In the genomic region with DNA sequence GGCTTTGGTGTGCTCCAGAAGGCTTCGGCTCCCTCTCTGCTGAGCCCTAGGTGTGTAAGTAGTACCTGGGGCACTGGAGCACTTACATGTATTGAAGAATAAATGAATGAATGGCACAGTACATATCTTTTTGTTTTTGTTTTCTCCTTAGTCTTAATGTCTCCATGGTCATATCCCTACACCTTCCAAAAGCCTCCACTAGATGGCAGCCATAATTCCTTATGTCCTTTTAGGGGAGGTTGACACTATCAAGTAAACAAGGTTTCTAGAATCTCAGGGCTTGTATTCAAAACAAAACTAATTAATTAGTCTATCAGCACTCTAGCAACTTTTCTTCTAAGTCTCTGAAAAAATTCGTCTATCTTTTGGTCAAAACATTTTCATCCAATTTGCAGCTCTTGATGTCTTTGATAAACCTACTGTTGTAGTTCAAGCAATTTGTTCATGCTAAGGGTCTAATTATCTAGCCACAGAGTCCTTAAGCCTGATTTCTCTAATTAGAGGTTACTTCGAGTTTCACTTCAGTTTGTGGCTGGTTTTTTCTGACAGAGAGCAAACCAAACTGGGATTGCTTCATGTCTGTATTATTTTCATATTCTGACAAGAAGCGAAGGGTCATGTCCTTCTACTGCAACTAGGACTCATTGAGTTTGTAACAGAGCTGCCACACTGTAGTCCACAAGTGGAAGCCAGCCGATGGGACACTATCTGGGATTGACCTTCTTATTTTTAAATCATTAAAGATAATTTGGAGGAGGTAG, we compare ENCODE assay signal across 9 mouse cellular contexts.
DNase-seq lines count a peak whose midpoint lies in the region; ATAC-seq and TF ChIP-seq lines count a peak whose summit lies in the region.
"Had no signal": no experiment of that assay in that cellular context is flagged by ENCODE, and none has a peak within 500 bp of the region (broad histone marks: within the 10 kb centered on the region; RNA-seq: fewer than 3 reads in every experiment).

No protein-coding gene starts in this region.

- no peak overlapping the region for H3K4me2 ChIP-seq in forebrain, embryonic 15.5 days (replicated peaks)
- H3K4me2 ChIP-seq: lung, embryonic 15.5 days had no signal

- no peak overlapping the region for H3K9ac ChIP-seq in forebrain, embryonic 15.5 days (replicated peaks)
- H3K9ac ChIP-seq: lung, embryonic 15.5 days had no signal

- H3K9me3 ChIP-seq in E14TG2a.4 (ENCODE audit: low read length), result no peaks in the 10 kb centered on the region
- H3K9me3 ChIP-seq in forebrain, embryonic 15.5 days, result no peaks in the 10 kb centered on the region
- H3K9me3 ChIP-seq: lung, embryonic 15.5 days had no signal

- no peaks in the 10 kb centered on the region for H3K27me3 ChIP-seq in E14TG2a.4 (ENCODE audit: insufficient read depth, low read length)
- no peaks in the 10 kb centered on the region for H3K27me3 ChIP-seq in forebrain, embryonic 15.5 days
- H3K27me3 ChIP-seq: lung, embryonic 15.5 days had no signal

- 57% methylated on average over 5 of the region's 5 CpGs for WGBS in forebrain, embryonic 15.5 days

- H3K4me3 ChIP-seq in E14TG2a.4 (replicated peaks; ENCODE audit: low read length), result no peak overlapping the region
- no peak overlapping the region for H3K4me3 ChIP-seq in forebrain, embryonic 15.5 days
- H3K4me3 ChIP-seq: lung, embryonic 15.5 days had no signal

- H3K27ac ChIP-seq in forebrain, embryonic 15.5 days (replicated peaks), result no peak overlapping the region
- H3K27ac ChIP-seq: lung, embryonic 15.5 days had no signal

- H3K36me3 ChIP-seq in E14TG2a.4 (ENCODE audit: insufficient read depth, low read length), result peaks cover 4% of the 10 kb centered on the region; the same call in 1 of the 2 replicates
- peaks cover 3% of the 10 kb centered on the region; the same call in 1 of the 2 replicates for H3K36me3 ChIP-seq in forebrain, embryonic 15.5 days
- H3K36me3 ChIP-seq: lung, embryonic 15.5 days had no signal

- intact Hi-C loops in left cerebral cortex, postnatal 25 days (cut with DNase I), result loop anchor here (5.0 kb wide), 1 partner anchor 96 kb away; no protein-coding TSS in a partner anchor

- peak; percentile 87 for TF ChIP-seq CTCF in E14TG2a.4 (conservative IDR thresholded peaks at IDR 0.05; ENCODE audit: low read length)

- ATAC-seq in forebrain, embryonic 15.5 days (replicated peaks), result peak; percentile 64; the same call in 1 of the 2 replicates

- peaks cover 28% of the 10 kb centered on the region for H3K4me1 ChIP-seq in E14TG2a.4 (replicated peaks; ENCODE audit: low read depth, low read length)
- no peaks in the 10 kb centered on the region for H3K4me1 ChIP-seq in forebrain, embryonic 15.5 days
- H3K4me1 ChIP-seq: lung, embryonic 15.5 days had no signal

- DNase-seq in left cerebral cortex, postnatal 25 days (ENCODE audit: low spot score in 2 of 2), result peak; percentile 50 to 64
- DNase-seq in left cerebral cortex, adult 11 months (ENCODE audit: low spot score), result no peak
- peak; percentile 58 for DNase-seq in ZHBTc4 (ENCODE audit: low read depth, low spot score)
- peak; percentile 70 for DNase-seq in kidney, postnatal 10 days
- peak; percentile 46 for DNase-seq in retina, adult 2 months (ENCODE audit: low read depth, low spot score)
- no peak for DNase-seq in right cerebral cortex, postnatal 36 days (ENCODE audit: low spot score in 2 of 2)

Comparison
In these comparisons a context has a peak if more than half of its experiments do, and no peak if none do; other contexts are left out.
1. DNase-seq: peak in left cerebral cortex, postnatal 25 days (2 of 2), ZHBTc4 (single experiment), kidney, postnatal 10 days (single experiment) and retina, adult 2 months (single experiment); none in left cerebral cortex, adult 11 months (single experiment) and right cerebral cortex, postnatal 36 days (0 of 2).